Mouse (Mus musculus): ENCODE results near the gene Atp5c1. TPM values are rescaled to one million over a fixed set of nuclear protein-coding genes. Genes with fewer than 3 reads are reported as not detected.

Gene Atp5c1
- polyA plus RNA-seq, 1 experiment from 2014 or later = 1,104 TPM

Other genes with a start within 250 kb of the Atp5c1 start
- gene 4930412O13Rik, start 199.3 kb downstream of the Atp5c1 start, polyA plus RNA-seq (2014; fragmentation: Nextera tagmentation; extraction: Ambion mirVana) = 1.2 TPM in 1 of 2 replicates, not detected in the other
- 0.51 and 0.89 TPM in 2 replicates for gene 9230102O04Rik, start 191.0 kb downstream of the Atp5c1 start, polyA plus RNA-seq (2014; fragmentation: Nextera tagmentation; extraction: Ambion mirVana)
- gene Gata3, start 190.5 kb downstream of the Atp5c1 start, polyA plus RNA-seq (2014; fragmentation: Nextera tagmentation; extraction: Ambion mirVana) = 9.7 and 9.8 TPM in 2 replicates
- 10.0 and 11.9 TPM in 2 replicates for gene Taf3, start 31.9 kb downstream of the Atp5c1 start, polyA plus RNA-seq (2014; fragmentation: Nextera tagmentation; extraction: Ambion mirVana)
- gene Kin, start 83 bp upstream of the Atp5c1 start, polyA plus RNA-seq (2014; fragmentation: Nextera tagmentation; extraction: Ambion mirVana) = 22.6 and 27.7 TPM in 2 replicates
- 0.87 and 6.1 TPM in 2 replicates for gene Itih2, start 50.9 kb upstream of the Atp5c1 start, polyA plus RNA-seq (2014; fragmentation: Nextera tagmentation; extraction: Ambion mirVana)
- 2.7 and 3.8 TPM in 2 replicates for gene Itih5, start 73.1 kb upstream of the Atp5c1 start, polyA plus RNA-seq (2014; fragmentation: Nextera tagmentation; extraction: Ambion mirVana)

All from heart, embryonic 11.5 days (tissue).